Mouse (Mus musculus) forebrain, embryonic 12.5 days (tissue): ENCODE results near the gene Phf12. TPM values are rescaled to one million over a fixed set of nuclear protein-coding genes. Genes with fewer than 3 reads are reported as not detected.

Experiments used
- ATAC-seq: fragments of 200-750 bp; cut with Nextera tagmentation; 2 replicates; pipeline ENCODE4 v1.8.0; 2017; ENCODE audit warnings: moderate TSS enrichment; ENCODE audit not compliant: low FRiP score
- H3K27ac ChIP-seq: fragments of 300-500 bp; sonication (generic); 2 replicates; pipeline ENCODE4 v1.5.1; 2016; ENCODE audit warnings: mild to moderate bottlenecking
- H3K27me3 ChIP-seq: fragments of 300-500 bp; sonication (generic); 2 replicates; pipeline ENCODE4 v1.6.1; 2016; ENCODE audit warnings: mild to moderate bottlenecking
- H3K36me3 ChIP-seq: fragments of 300-500 bp; sonication (generic); replicated peaks from 2 replicates; pipeline ENCODE4 v1.6.1; 2016; ENCODE audit warnings: mild to moderate bottlenecking
- H3K4me1 ChIP-seq: fragments of 300-500 bp; sonication (generic); 2 replicates; pipeline ENCODE4 v1.6.1; 2016
- H3K4me2 ChIP-seq: fragments of 300-500 bp; sonication (generic); 2 replicates; pipeline ENCODE4 v1.6.1; 2016; ENCODE audit warnings: mild to moderate bottlenecking, moderate library complexity
- H3K4me3 ChIP-seq: fragments of 300-500 bp; sonication (generic); replicated peaks from 2 replicates; pipeline ENCODE4 v1.5.1; 2016; ENCODE audit warnings: mild to moderate bottlenecking
- H3K9ac ChIP-seq: fragments of 300-500 bp; sonication (generic); 2 replicates; pipeline ENCODE4 v1.6.1; 2016; ENCODE audit warnings: mild to moderate bottlenecking
- H3K9me3 ChIP-seq: fragments of 300-500 bp; sonication (generic); 2 replicates; pipeline ENCODE4 v1.6.1; 2016
- WGBS: fragments of 180-500 bp; shearing (Covaris S2); methylation state at CpG from one replicate; pipeline ENCODE4 v1.1.7; 2016; 5-methylcytosine and 5-hydroxymethylcytosine counted together
- polyA plus RNA-seq: library from polyadenylated mRNA; unstranded; fragments of >200 nt; fragmentation: Nextera tagmentation; extraction: Ambion mirVana; gene quantifications from 2 replicates; pipeline ENCODE4 v1.2.1, GENCODE M21; 2016

The Phf12 gene
- polyA plus RNA-seq, 1 experiment from 2014 or later: 29.6 TPM

GRCm38 (mm10) chr11:77989071-77989690, 6.6 kb downstream of the Phf12 start:
- Histone ChIP-seq H3K27me3 (no peaks in the 10 kb centered on the region), H3K9ac (no peak overlapping the region), H3K4me1 (peaks cover 20% of the 10 kb centered on the region), H3K4me3 (no peak overlapping the region), H3K36me3 (peaks cover 53% of the 10 kb centered on the region), H3K27ac (no peak overlapping the region), H3K9me3 (no peaks in the 10 kb centered on the region), H3K4me2 (no peak overlapping the region)
- ATAC-seq: no peak
- WGBS: 95% methylated on average over 13 of the region's 13 CpGs

- H3K4me3 ChIP-seq: no peak overlapping the region
- H3K27ac ChIP-seq: no peak overlapping the region
- no peaks in the 10 kb centered on the region for H3K4me1 ChIP-seq
- no peaks in the 10 kb centered on the region for H3K9me3 ChIP-seq
- H3K27me3 ChIP-seq: no peaks in the 10 kb centered on the region
- H3K4me2 ChIP-seq: no peak overlapping the region
- H3K9ac ChIP-seq: no peak overlapping the region
- 91% methylated on average over 1 of the region's 1 CpGs for WGBS
- no peak for ATAC-seq
- H3K36me3 ChIP-seq: peaks cover 21% of the 10 kb centered on the region
Measured at GRCm38 (mm10) chr11:77995556-77995955, 13.0 kb downstream of the Phf12 start.

- no peak overlapping the region for H3K4me2 ChIP-seq
- H3K36me3 ChIP-seq: peaks cover 71% of the 10 kb centered on the region
- H3K4me3 ChIP-seq: no peak overlapping the region
- peaks cover 4% of the 10 kb centered on the region; the same call in 1 of the 2 replicates for H3K4me1 ChIP-seq
- no peaks in the 10 kb centered on the region for H3K27me3 ChIP-seq
- no peak overlapping the region for H3K9ac ChIP-seq
- H3K27ac ChIP-seq: no peak overlapping the region
- 97% methylated on average over 5 of the region's 5 CpGs for WGBS
- H3K9me3 ChIP-seq: no peaks in the 10 kb centered on the region
- ATAC-seq: no peak
Measured at GRCm38 (mm10) chr11:78006446-78006845, 23.9 kb downstream of the Phf12 start.

GRCm38 (mm10) chr11:78019676-78020075, 37.1 kb downstream of the Phf12 start:
- Histone ChIP-seq H3K4me3 (no peak overlapping the region), H3K9ac (no peak overlapping the region), H3K4me2 (no peak overlapping the region), H3K4me1 (no peaks in the 10 kb centered on the region), H3K27me3 (no peaks in the 10 kb centered on the region), H3K9me3 (no peaks in the 10 kb centered on the region), H3K27ac (peak overlapping the region; percentile 54; the same call in 1 of the 2 replicates), H3K36me3 (peaks cover 92% of the 10 kb centered on the region)
- ATAC-seq: peak; percentile 65; the same call in 1 of the 2 replicates
- WGBS: 26% methylated on average over 4 of the region's 4 CpGs

GRCm38 (mm10) chr11:78023607-78024006, 41.1 kb downstream of the Phf12 start:
- WGBS: 85% methylated on average over 8 of the region's 8 CpGs
- H3K4me3 ChIP-seq: no peak overlapping the region
- no peak overlapping the region for H3K4me2 ChIP-seq
- H3K27ac ChIP-seq: no peak overlapping the region
- H3K9me3 ChIP-seq: no peaks in the 10 kb centered on the region
- no peaks in the 10 kb centered on the region for H3K4me1 ChIP-seq
- H3K9ac ChIP-seq: no peak overlapping the region
- H3K27me3 ChIP-seq: no peaks in the 10 kb centered on the region
- no peak for ATAC-seq
- H3K36me3 ChIP-seq: peaks cover 90% of the 10 kb centered on the region

GRCm38 (mm10) chr11:78029240-78029639, 46.7 kb downstream of the Phf12 start:
- H3K27ac ChIP-seq: no peak overlapping the region

GRCm38 (mm10) chr11:78030600-78030999, 48.0 kb downstream of the Phf12 start:
- 71% methylated on average over 2 of the region's 2 CpGs for WGBS
- H3K36me3 ChIP-seq: peaks cover 56% of the 10 kb centered on the region

More at GRCm38 (mm10) chr11:78029240-78029639, 46.7 kb downstream of the Phf12 start:
- Histone ChIP-seq H3K27me3 (no peaks in the 10 kb centered on the region), H3K4me1 (peaks cover 27% of the 10 kb centered on the region), H3K9me3 (no peaks in the 10 kb centered on the region), H3K9ac (no peak overlapping the region), H3K36me3 (peaks cover 57% of the 10 kb centered on the region), H3K4me2 (no peak overlapping the region), H3K4me3 (no peak overlapping the region)
- WGBS: 89% methylated on average over 8 of the region's 8 CpGs
- no peak for ATAC-seq

GRCm38 (mm10) chr11:78031389-78031788, 48.8 kb downstream of the Phf12 start:
- Histone ChIP-seq H3K4me2 (peak overlapping the region; percentile 91), H3K9me3 (no peaks in the 10 kb centered on the region), H3K4me3 (peak overlapping the region; percentile 68), H3K9ac (no peak overlapping the region), H3K4me1 (peaks cover 29% of the 10 kb centered on the region), H3K27ac (peak overlapping the region; percentile 95), H3K36me3 (peaks cover 48% of the 10 kb centered on the region), H3K27me3 (no peaks in the 10 kb centered on the region)
- WGBS: 45% methylated on average over 6 of the region's 6 CpGs
- no peak for ATAC-seq

More at GRCm38 (mm10) chr11:78030600-78030999, 48.0 kb downstream of the Phf12 start:
- ATAC-seq: no peak
- Histone ChIP-seq H3K27ac (no peak overlapping the region), H3K9ac (no peak overlapping the region), H3K4me3 (no peak overlapping the region), H3K9me3 (no peaks in the 10 kb centered on the region), H3K27me3 (no peaks in the 10 kb centered on the region), H3K4me1 (peaks cover 29% of the 10 kb centered on the region), H3K4me2 (no peak overlapping the region)

- Histone ChIP-seq H3K4me3 (peak within 1 kb of the TSS; percentile 68), H3K4me2 (peak within 1 kb of the TSS; percentile 91), H3K27me3 (no peaks in the 10 kb centered on the region), H3K4me1 (peaks cover 33% of the 10 kb centered on the region), H3K36me3 (peaks cover 43% of the 10 kb centered on the region), H3K27ac (peak within 1 kb of the TSS; percentile 95), H3K9me3 (no peaks in the 10 kb centered on the region), H3K9ac (peak within 1 kb of the TSS; percentile 86)
- under 1% methylated on average over 96 of the region's 96 CpGs for WGBS
- ATAC-seq: peak; percentile 89
Measured at GRCm38 (mm10) chr11:78031947-78032808, 49.6 kb downstream of the Phf12 start, which contains the start of gene Dhrs13. TSS of gene Dhrs13 (plus strand) at chr11:78032280.

GRCm38 (mm10) chr11:78032809-78033195, 50.2 kb downstream of the Phf12 start:
- no peaks in the 10 kb centered on the region for H3K9me3 ChIP-seq
- 6% methylated on average over 5 of the region's 5 CpGs for WGBS
- no peak for ATAC-seq
- H3K27me3 ChIP-seq: no peaks in the 10 kb centered on the region
- peak overlapping the region; percentile 95 for H3K27ac ChIP-seq
- H3K9ac ChIP-seq: peak overlapping the region; percentile 86
- H3K4me1 ChIP-seq: peaks cover 38% of the 10 kb centered on the region
- peaks cover 37% of the 10 kb centered on the region for H3K36me3 ChIP-seq
- H3K4me3 ChIP-seq: peak overlapping the region; percentile 68
- peak overlapping the region; percentile 91 for H3K4me2 ChIP-seq

- Histone ChIP-seq H3K9ac (no peak overlapping the region), H3K9me3 (no peaks in the 10 kb centered on the region), H3K4me2 (no peak overlapping the region), H3K4me1 (peaks cover 50% of the 10 kb centered on the region), H3K4me3 (no peak overlapping the region), H3K27me3 (no peaks in the 10 kb centered on the region), H3K36me3 (peaks cover 24% of the 10 kb centered on the region), H3K27ac (no peak overlapping the region)
- no peak for ATAC-seq
- WGBS: 92% methylated on average over 23 of the region's 23 CpGs
Measured at GRCm38 (mm10) chr11:78033931-78034617, 51.5 kb downstream of the Phf12 start.

- no peak overlapping the region for H3K9ac ChIP-seq
- H3K4me1 ChIP-seq: peaks cover 44% of the 10 kb centered on the region
- no peak overlapping the region for H3K27ac ChIP-seq
- H3K36me3 ChIP-seq: peaks cover 20% of the 10 kb centered on the region
- no peaks in the 10 kb centered on the region for H3K27me3 ChIP-seq
- no peak overlapping the region for H3K4me2 ChIP-seq
- WGBS: 83% methylated on average over 10 of the region's 10 CpGs
- no peak overlapping the region for H3K4me3 ChIP-seq
- no peaks in the 10 kb centered on the region for H3K9me3 ChIP-seq
- ATAC-seq: no peak
Measured at GRCm38 (mm10) chr11:78036791-78037190, 54.2 kb downstream of the Phf12 start.
